Mouse (Mus musculus) adrenal gland, postnatal 10 days (tissue): Measurements from ENCODE around the gene Nrcam. TPM values are rescaled to one million over a fixed set of nuclear protein-coding genes. Genes with fewer than 3 reads are reported as not detected.

Experiments
- DNase-seq: peaks from one replicate; pipeline ENCODE4 v3.0.0; 2021; ENCODE audit warnings: mixed read lengths
- total RNA-seq, 2 experiments: library from RNA; stranded (reverse); gene quantifications; 2 replicates each; pipeline ENCODE4 v1.2.3; 2021

Gene Nrcam
- total RNA-seq, 2 experiments from 2014 or later: 5.8 to 12.0 TPM

DNA sequence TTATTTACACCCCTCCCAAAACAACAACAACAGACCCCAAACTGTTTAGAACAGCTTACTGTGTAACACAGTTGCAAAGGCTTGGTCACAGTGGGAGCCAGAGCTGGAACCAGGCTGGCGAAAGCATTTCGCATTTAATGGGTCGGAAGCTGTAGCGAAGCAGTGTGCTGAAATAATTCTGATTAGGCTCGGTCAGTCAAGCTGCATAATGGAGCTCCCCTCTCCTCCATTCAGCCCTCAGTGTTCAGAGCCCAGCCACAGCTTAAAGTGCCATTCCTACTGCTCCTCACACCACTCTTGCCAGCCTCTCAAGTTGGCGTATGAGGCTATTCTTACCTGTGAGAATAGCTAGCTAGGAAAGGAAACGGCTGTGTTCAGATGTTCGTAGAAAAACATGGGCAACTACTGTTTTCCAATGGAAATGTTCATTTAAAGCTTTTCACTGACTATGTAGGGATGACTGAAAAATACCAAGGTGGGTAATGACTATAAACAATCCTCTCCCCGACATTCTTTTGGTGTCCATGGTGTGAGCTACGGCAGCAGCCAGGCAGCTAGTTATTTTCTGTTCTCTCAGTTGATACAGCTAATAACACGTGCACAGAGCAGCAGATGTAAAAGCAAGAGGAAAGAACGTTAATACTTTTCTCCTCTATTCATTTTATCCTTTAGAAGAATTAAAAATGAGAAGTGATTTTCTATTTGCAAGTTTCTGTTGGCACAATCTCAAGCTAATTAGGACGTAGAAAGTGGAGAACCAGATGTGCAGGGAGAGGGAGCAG is 108.6 kb downstream of the Nrcam start:
- no peak for DNase-seq

DNA sequence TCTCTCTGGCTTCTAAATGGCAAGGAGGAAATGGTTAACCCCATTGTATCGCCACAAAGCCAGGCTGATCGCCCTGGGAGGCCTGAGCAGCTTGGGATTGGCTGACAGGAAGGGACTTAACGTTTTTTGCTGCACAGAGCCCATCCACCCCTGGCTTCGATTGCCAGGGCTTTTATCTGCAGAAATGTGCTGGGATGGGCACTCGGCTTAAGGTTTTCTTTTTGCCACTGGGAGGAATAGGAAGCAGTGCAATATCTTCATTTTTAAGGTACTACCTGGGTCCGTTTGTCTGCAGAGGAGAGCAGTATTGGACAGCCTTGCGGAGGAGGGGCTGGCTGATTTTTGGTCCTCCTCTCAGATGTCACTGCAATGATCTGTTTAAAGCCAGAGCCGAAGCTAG is 110.2 kb downstream of the Nrcam start:
- no peak for DNase-seq

DNA sequence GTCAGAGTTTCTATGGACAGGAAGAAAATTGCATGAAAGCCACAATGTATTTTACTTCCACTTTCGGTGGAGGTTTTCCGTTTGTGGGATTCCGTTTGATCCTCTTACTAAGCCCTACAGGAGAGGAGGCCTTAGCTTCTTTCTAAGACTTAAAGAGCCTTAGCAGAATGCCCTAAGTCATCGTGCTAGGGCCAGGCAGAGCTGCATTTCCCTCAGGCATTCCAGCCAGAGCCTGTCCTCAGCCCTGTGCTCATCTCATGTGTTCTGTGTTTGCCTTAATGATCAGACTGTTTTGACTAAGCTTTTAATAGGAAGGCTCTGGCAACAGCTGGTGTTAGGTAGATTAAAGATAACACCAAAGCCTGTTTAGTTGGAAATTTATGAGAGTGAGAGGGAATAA is 111.5 kb downstream of the Nrcam start:
- DNase-seq: no peak

DNA sequence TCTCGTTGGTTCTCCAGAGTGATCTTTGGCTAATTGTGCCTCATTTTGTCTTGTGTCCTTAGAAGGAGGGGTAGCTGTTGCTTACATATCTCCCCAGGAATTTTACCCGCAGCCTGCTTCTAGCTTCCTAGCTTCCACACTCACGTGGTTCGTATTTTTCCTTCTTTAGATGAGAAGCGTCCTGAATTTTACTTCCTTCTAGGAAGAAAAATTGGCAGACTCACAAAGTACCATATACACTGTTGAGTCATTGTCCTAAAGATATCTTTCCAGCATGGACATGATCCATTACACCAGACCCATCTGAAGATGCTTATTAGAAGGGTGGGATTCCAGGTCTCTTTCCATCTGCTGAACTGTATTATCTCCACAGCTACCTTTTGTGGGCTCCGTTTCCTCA is 122.2 kb downstream of the Nrcam start:
- no peak for DNase-seq

DNA sequence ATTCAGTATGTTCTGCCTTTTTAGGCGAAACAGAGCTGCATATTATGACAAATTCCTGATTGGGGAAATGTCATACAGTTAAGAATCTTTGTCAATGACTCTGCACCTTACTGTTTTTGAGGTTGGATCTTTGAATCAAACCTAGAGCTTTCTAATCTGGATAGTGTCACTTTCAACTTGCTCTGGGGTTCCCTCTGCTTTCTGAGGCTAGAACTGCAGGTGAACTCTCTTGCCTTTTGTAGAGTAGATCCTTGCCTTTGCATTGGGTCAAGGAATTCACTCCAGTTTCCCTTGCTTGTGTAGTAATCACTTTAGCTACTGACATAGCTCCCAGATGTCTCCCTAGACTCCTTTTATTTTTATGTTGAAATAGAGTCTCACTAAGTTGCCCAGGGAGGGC is 123.1 kb downstream of the Nrcam start:
- DNase-seq: no peak

DNA sequence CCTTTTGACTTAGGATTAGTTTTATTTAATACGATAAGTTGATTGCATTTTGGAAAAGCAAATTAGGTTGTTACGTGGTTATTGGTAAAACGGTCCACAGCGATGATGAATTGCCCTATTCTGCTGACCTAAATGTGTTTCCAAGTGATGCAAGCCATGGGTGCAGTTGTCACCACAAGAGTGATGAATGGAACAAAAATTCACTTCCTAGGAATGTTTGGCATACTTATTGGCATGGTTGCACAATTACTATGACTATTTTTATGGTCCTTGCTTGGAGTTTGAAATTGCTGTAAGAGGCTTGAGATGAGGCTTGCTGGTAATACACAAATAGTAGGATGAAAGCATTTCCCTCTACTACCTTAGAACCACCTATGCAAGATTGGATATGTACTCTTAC is 125.1 kb downstream of the Nrcam start:
- no peak for DNase-seq

DNA sequence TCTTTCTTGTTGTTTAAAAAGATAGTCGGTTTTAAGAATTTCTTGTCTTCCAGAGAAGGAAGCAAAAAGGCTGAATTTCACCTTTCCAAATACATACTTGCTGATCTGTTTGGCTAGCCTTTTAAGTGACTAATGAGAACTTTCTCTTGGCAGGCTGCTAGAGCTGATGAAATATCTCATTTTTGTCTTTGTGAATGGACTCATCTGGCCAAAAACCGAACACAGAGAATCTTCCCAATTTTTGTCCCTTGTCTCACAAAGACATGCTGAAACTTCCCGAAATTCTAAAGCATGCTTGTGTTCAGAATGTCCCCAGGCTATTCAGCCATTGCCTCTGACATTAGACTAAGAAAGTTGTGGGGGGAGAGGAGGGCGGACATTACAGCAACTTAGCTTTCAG is 129.3 kb downstream of the Nrcam start:
- DNase-seq: no peak

DNA sequence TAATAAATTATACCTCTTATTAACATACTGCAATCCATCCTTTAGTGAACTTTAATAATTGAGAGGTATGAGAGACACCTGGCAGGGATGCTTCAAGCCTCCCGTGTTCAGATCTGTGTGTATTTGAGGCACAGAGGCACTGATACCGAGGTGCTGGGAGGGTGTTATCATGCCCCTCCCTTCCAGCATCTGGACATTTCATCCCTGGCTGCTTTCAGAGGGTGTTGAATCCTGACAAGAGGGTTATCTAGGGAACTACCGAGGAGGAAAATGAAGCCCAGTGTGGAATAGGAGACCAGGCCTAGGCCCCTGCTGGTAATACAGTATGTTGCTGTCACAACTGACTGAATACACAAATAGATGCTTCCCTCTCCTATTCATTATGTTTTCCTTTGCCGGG is 133.8 kb downstream of the Nrcam start:
- no peak for DNase-seq

DNA sequence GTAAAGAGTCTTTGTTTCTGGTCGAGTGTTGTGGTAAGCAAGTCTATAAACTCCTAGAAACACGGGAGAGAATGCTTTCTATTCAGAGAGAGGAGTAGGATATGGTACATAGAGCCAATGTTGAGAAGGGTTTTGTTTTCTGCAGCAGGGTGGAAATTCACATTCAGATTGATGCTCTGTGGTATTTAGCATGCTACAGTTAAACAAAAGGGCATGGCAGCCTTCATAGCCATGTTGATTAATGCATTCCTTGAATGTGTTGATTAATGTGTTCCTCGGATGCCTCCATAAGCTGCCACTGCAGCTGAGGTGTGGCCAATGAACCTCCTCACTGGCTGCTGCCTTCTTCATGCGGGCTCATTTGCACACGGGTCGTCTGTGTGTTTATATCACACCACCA is 134.3 kb downstream of the Nrcam start:
- DNase-seq: no peak

DNA sequence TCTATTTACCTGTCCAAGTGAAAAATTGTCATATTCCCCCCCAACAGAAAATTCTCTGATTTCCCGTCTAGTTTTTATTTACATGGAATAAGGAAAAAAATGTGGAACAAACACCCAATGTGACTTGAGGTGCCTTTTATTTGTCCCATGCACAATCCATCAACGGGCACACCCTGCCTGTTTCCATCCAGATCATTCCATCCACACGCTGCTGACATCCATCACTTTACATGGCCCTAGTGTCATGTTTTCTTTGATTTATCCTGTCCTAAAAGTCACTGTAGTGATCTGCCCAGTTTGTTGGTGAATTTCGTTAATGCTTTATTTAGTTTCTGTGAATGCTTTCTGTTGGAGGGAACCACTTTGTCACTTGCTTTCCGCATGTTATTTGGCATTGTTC is 142.4 kb downstream of the Nrcam start:
- no peak for DNase-seq

DNA sequence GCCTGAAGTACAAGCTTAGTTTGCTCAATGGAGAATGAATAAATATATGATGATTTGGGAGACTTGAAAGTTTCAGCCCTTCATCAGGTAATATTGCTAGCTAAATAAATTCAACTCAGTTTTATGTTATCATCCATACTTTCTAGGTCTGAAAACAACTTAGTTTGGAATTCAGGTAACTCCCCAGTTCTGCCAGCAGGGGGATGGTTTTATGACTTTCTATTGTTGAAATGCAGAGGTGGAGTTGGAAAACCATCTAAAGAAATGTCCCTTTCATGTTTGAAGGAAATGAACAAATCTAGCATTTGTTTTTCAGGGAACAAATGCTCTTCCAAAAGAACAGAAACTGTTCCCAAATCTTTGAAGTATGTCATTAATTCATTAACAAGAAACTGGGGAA is 146.7 kb downstream of the Nrcam start:
- DNase-seq: no peak

DNA sequence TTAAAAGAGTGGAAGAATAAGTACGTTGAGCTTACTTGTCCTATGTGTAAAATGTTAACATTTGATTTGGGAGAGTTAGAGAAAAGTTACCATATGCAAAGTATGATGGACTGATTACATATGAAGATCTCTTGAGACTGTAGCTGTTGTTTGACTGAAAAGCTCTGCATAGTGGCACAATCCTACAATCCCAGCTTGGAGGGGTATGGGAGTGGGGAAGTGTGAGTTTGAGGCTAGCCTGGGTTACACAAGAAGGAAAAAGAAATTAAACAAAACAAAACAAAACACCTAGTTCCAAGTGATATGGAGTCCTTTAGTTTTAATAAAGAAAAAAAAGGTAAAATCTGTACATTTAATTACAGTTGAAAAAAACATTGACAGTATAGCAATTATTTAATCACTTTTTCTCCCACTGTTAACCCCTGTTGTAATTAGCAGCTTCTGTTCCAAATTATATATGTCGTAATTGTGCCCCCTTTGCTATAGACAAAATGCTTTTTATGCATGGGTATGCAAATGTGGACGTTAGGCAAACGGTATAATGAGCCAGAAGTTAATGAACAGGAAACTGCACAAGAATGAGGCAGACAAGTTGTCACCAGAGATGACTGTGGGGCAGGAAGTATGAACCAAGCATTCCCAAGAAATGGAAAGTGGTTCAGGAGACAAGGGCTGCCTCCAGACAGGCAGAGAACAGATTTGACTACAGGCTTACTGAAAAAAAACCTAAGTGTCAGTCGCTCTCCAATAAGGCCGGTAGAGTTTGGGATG is 150.8 kb downstream of the Nrcam start:
- DNase-seq: no peak

DNA sequence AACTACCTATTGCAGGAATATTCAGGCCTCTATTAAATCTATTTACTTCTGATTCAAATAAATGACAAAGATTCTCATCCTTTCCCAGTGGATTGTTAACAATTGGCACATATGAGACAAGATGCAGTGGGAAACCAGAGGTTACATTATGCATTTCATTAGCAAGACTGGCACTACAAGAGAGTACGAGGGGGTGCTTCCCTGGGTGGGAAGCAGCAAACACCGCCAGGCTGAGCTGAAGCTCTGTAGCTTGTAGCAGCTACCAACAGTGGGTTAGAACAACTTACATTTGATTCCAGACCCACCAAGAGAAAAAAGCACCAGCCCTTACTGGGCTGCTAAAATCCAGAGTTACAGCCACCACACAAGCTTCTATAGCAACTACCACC is 151.3 kb downstream of the Nrcam start:
- DNase-seq: no peak

DNA sequence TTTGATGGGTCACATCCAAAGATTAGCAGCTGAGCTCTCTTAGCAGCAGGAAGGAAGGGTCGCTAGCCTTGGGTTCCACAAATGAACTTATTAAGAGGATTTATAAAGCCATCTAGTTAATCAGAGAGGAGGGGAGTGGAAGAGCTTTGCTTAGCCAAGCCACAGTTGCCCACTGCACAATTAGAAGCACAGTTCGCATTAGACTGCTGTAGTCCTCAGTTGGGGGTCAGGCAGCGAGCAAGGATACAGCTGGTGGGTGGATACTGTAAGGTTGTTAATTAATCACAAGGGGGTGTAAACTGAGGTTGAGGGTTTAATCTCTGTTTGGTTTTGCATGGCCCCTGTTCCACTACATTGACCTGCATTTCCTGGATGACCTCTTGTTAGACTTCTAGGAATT is 152.7 kb downstream of the Nrcam start:
- DNase-seq: no peak

DNA sequence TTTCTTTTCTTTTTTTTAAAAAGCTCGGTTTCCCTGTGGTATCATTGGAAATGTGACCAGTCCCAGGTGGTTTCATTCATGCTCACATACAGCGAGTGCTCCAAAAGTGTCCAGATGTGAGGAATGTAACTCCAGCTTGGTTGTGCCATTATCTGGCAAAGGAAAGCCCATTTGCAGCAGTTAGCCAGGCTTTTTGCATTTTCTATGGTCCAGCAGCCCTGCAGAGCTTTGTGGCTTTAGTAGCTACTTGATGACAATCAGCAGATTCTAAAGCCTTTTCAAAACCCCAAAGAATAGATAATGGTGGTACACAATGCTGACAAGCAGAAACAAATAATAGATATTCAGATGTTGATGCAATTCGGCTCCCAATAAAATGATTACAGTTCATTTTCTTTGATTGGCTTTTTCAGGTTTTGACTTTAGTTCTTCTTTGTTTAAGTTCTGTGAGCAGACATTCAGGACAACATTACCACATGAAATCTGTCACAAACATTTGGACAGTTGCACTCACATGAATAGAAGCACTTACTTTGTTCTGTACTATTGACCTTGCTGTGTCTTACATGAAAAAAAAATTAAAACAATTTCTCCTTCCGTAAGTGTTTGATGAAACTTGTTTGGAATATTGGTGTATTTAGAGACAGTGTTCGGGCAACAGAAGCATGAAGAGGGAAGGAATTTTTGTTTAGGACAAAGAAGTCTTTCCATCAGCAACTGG is 164.2 kb downstream of the Nrcam start:
- DNase-seq: no peak

DNA sequence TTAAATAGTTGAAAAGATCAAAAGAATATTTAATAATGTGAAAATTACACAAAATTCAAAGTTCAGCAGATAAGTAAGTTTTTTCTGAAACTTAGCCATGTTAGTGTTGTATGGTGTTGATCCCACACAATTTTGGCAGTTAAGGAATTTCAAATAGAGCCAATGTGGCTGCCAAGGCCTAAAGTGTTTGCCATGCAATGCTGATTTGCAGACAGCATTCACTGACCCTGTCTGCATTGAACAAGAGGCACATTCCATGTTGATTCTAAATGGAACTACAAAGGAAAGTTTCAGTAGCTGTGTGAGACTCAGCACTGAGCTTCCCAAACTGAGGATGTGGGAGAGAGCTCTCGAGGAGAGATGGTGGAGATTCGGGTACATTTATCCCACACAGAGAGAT is 169.1 kb downstream of the Nrcam start:
- no peak for DNase-seq

DNA sequence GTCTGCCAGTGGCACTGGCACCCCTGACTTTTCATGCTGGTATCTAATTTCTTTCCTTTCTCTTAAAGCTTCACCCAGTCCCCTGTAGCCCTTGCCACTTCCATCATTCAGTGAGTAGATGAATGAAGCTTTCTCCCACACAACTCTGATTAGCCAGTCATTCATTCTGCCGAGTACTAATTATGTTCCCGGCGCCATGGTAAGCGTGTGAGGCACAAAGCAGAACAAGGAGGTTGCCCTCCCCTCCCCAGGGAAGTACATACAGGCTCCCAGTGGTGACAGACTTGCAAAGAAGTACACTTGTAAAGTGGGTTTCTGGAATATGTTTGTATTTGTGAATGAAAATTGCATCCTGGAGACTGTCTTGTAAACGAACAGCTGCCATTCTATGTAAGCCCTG is 170.2 kb downstream of the Nrcam start:
- no peak for DNase-seq

DNA sequence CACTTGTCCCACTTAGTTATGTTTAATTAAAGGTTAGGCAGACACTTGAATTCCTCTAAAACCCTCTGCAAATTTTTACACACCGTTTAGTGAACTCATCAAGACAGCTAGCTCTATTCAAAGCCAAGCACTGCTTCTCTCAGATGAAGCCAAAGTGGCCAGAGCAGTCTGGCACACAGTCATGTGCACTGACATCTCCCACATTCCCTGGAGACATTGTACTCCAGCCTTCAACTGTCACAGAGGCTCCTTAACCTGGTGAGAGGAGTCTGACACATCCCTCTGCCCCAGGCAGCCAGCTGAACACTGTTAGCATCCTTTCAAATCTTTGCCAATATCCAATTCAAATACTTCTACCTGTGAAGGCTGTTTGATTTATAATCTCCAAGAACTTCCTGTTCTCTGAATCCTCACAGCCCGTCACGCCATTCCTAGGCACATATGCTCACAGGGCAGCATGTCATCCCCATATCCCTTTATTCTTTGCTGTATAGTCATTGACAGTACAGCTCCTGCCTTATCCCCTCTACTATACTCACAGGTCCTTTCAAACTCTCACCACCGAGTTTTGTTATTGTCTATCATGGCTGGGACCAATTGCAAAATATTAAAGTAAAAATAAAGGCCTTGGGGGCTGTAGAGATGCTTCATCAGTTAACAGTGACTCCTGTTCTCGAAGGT is 173.3 kb downstream of the Nrcam start:
- DNase-seq: no peak

DNA sequence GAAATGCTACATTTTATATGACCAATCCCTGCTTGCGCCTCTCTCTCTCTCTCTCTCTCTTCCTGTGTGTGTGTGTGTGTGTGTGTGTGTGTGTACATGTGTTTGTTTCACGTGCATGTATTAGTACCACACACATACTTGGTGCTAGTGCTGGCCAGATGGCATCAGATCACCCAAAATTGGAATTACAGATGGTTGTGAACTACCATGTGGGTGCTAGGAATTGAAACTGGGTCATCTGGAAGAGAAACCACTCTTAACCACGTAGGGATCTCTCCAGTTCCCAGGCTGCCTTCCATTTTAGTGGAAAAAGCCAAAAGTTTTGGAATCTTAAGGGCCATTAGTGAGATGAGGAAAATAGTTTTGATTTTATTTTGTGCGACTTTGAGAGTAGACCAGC is 175.1 kb downstream of the Nrcam start:
- DNase-seq: no peak

DNA sequence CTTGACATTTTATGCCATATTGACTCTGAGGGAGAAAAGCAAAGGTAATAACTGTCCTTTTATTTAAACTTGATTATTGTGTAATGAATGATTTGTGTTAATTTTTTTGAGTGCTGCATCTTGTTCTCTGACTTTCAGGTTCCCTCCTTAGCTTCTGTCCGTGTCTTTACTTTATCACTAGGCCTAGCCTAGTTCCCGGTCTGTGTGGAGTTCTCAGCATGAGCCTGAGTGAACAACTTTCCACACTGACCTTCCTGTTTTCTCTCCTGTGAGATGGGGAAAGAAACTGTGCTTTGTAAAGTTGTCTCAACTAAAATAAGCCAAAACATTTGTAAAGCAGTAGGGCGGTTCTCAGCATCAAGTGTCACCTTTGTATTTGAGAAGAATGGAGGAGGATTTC is 179.9 kb downstream of the Nrcam start:
- DNase-seq: no peak

DNA sequence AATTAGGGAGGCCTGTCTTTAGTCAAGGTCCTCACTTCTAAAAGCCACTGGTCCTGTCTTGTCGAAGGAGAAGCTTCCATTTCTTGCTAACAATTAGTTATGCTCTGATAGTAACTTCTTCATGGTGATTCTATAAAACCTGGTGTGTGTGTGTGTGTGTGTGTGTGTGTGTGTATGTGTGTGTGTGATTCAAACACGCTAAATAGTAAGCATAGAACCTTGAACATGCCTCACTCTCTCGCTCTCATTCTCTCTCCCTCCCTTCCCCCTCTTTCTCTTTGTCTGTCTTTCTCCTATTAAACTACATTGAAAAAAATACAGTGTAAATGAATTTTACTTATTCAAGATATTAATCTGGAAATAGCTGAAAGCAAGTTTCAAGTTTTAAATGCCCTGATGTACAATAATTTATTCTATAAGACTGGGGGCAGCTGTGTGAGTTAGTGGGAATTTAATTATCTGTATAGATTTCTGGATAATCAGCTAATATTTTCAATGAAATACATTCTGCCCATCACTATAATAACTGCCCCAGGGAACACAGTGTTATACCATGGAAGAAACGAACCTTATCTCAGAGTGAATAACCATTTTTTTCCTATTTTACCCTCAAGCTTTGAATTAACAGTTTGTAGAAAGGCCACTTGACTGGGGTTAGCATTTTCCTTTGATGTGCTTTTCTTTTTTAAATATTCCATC is 180.9 kb downstream of the Nrcam start:
- DNase-seq: no peak

DNA sequence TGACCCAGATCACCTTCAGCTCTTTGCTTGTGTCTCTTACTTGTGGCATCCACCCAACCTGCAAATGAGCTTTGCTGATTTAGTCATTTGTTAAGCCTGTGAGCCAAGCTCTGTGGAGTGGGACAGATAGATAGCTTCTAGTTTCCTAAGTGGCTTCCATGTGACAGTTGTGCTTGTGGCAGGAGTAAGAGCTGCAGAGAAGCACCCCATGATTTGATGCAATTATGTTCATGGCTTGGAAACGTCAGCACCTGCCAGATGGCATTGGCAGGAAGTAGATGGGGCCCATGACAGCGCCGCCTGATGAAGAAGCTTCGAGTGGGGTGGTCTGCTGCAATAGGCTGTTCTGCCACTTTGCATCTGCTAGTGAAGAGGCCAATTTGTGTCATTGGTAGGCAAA is 186.4 kb downstream of the Nrcam start:
- no peak for DNase-seq
